ENCODE assay signal across 19 mouse cellular contexts in the genomic region with DNA sequence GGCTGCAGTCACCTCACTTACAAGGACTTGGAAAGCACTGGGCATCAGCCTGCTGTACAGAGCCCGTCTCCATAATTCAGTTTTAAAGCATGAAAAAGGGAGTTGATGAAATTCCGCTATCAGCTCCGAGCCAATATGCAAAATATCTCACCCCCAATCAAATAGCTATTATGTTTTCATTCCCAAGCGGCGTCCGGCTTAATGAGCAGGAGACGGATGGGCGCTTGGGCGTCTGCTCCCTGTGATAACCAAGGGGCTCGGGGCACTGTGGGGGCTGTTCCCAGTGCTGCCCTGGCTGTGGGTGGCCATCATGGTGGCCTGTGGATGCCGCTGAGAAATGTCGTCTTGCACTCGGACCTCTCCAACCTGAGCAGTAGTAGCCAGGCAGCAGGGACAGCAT. TPM values are rescaled to one million over a fixed set of nuclear protein-coding genes. Genes with fewer than 3 reads are reported as not detected.
A peak's percentile ranks its signal among the peaks of the same experiment; 100 is the strongest.
DNase-seq lines count a peak whose midpoint lies in the region; ATAC-seq and TF ChIP-seq lines count a peak whose summit lies in the region.
"Had no signal": no experiment of that assay in that cellular context is flagged by ENCODE, and none has a peak within 500 bp of the region (broad histone marks: within the 10 kb centered on the region; RNA-seq: fewer than 3 reads in every experiment).

No protein-coding gene starts in this region.

- intact Hi-C loops in left cerebral cortex, adult 2 months (cut with DNase I), result no loop called here

- no peak for DNase-seq in G1E (ENCODE audit: low spot score)
- DNase-seq in adrenal gland, postnatal 36 days, result no peak
- DNase-seq in left cerebral cortex, adult 2 months (ENCODE audit: extremely low spot score in 1 of 2, low spot score in 2 of 2), result no peak
- DNase-seq: adrenal gland, postnatal 25 days; cerebellum, postnatal 10 days; gastrocnemius, postnatal 14 days; kidney, adult 9 months; kidney, postnatal 4 days; layer of hippocampus, postnatal 36 days; thymus, postnatal 36 days had no signal

- H3K27me3 ChIP-seq in forebrain, embryonic 13.5 days, result no peaks in the 10 kb centered on the region
- H3K27me3 ChIP-seq in forebrain, embryonic 15.5 days, result no peaks in the 10 kb centered on the region
- no peaks in the 10 kb centered on the region; the same call in 1 of the 2 replicates for H3K27me3 ChIP-seq in hindbrain, embryonic 12.5 days
- H3K27me3 ChIP-seq in hindbrain, embryonic 16.5 days (replicated peaks; ENCODE audit: control insufficient read depth, insufficient read depth, low read length), result no peaks in the 10 kb centered on the region
- H3K27me3 ChIP-seq in G1E (ENCODE audit: insufficient read depth, low read length), result peaks cover 5% of the 10 kb centered on the region; the same call in 1 of the 2 replicates
- H3K27me3 ChIP-seq in liver, embryonic 15.5 days, result no peaks in the 10 kb centered on the region
- H3K27me3 ChIP-seq: lung, embryonic 15.5 days had no signal

- no peak overlapping the region for H3K4me3 ChIP-seq in forebrain, embryonic 13.5 days
- no peak overlapping the region for H3K4me3 ChIP-seq in forebrain, embryonic 15.5 days
- H3K4me3 ChIP-seq in hindbrain, embryonic 12.5 days, result no peak overlapping the region
- no peak overlapping the region for H3K4me3 ChIP-seq in hindbrain, embryonic 16.5 days (ENCODE audit: low read length)
- H3K4me3 ChIP-seq in G1E (ENCODE audit: low read depth, low read length), result peak overlapping the region; percentile 49; the same call in 1 of the 2 replicates
- H3K4me3 ChIP-seq in liver, embryonic 15.5 days (replicated peaks), result no peak overlapping the region
- no peak overlapping the region for H3K4me3 ChIP-seq in left cerebral cortex, adult 2 months
- H3K4me3 ChIP-seq: limb, embryonic 10.5 days; lung, embryonic 15.5 days had no signal

- no peak for ATAC-seq in forebrain, embryonic 13.5 days
- ATAC-seq in forebrain, embryonic 15.5 days (replicated peaks), result no peak
- no peak for ATAC-seq in hindbrain, embryonic 12.5 days (ENCODE audit: low FRiP score)
- no peak for ATAC-seq in hindbrain, embryonic 16.5 days
- no peak for ATAC-seq in G1E (ENCODE audit: extremely low read depth, insufficient number of reproducible peaks, low FRiP score, poor library complexity, severe bottlenecking)
- no peak for ATAC-seq in liver, embryonic 15.5 days (ENCODE audit: insufficient read depth)
- ATAC-seq: activated CD4-positive, CD25-positive, alpha-beta regulatory T cell, adult 4 months had no signal

- H3K36me3 ChIP-seq in forebrain, embryonic 13.5 days (ENCODE audit: poor library complexity, severe bottlenecking), result no peaks in the 10 kb centered on the region
- H3K36me3 ChIP-seq in forebrain, embryonic 15.5 days, result no peaks in the 10 kb centered on the region
- H3K36me3 ChIP-seq in hindbrain, embryonic 12.5 days, result no peaks in the 10 kb centered on the region
- no peaks in the 10 kb centered on the region for H3K36me3 ChIP-seq in hindbrain, embryonic 16.5 days (ENCODE audit: control insufficient read depth, insufficient read depth, low read length)
- H3K36me3 ChIP-seq in G1E (replicated peaks), result peaks cover 98% of the 10 kb centered on the region
- H3K36me3 ChIP-seq in liver, embryonic 15.5 days (replicated peaks), result peaks cover 88% of the 10 kb centered on the region
- H3K36me3 ChIP-seq: limb, embryonic 10.5 days; lung, embryonic 15.5 days had no signal

- no peaks in the 10 kb centered on the region for H3K9me3 ChIP-seq in forebrain, embryonic 13.5 days (replicated peaks)
- H3K9me3 ChIP-seq in forebrain, embryonic 15.5 days, result no peaks in the 10 kb centered on the region
- no peaks in the 10 kb centered on the region for H3K9me3 ChIP-seq in hindbrain, embryonic 12.5 days (replicated peaks)
- no peaks in the 10 kb centered on the region for H3K9me3 ChIP-seq in hindbrain, embryonic 16.5 days (ENCODE audit: control insufficient read depth, low read length)
- no peaks in the 10 kb centered on the region for H3K9me3 ChIP-seq in G1E (replicated peaks)
- no peaks in the 10 kb centered on the region for H3K9me3 ChIP-seq in liver, embryonic 15.5 days (replicated peaks)
- H3K9me3 ChIP-seq: limb, embryonic 10.5 days; lung, embryonic 15.5 days had no signal

- WGBS in forebrain, embryonic 13.5 days, result 71% methylated on average over 13 of the region's 13 CpGs
- WGBS in forebrain, embryonic 15.5 days, result 63% methylated on average over 13 of the region's 13 CpGs
- 66% methylated on average over 13 of the region's 13 CpGs for WGBS in hindbrain, embryonic 12.5 days
- 58% methylated on average over 13 of the region's 13 CpGs for WGBS in hindbrain, embryonic 16.5 days
- WGBS in liver, embryonic 15.5 days (ENCODE audit: insufficient replicate concordance), result 77% methylated on average over 13 of the region's 13 CpGs

- TF ChIP-seq CTCF in G1E (IDR thresholded peaks at IDR 0.05; ENCODE audit: low read depth, low read length), result no peak
- TF ChIP-seq CTCF in left cerebral cortex, adult 2 months (IDR thresholded peaks at IDR 0.05), result no peak

- H3K9ac ChIP-seq in forebrain, embryonic 13.5 days, result no peak overlapping the region
- no peak overlapping the region for H3K9ac ChIP-seq in forebrain, embryonic 15.5 days (replicated peaks)
- H3K9ac ChIP-seq in hindbrain, embryonic 12.5 days, result no peak overlapping the region
- H3K9ac ChIP-seq in hindbrain, embryonic 16.5 days (ENCODE audit: low read depth, low read length), result no peak overlapping the region
- H3K9ac ChIP-seq in liver, embryonic 15.5 days, result peak overlapping the region; percentile 55; the same call in 1 of the 2 replicates
- H3K9ac ChIP-seq: lung, embryonic 15.5 days had no signal

- peaks cover 16% of the 10 kb centered on the region for H3K4me1 ChIP-seq in forebrain, embryonic 13.5 days
- peaks cover 13% of the 10 kb centered on the region for H3K4me1 ChIP-seq in forebrain, embryonic 15.5 days
- peaks cover 64% of the 10 kb centered on the region for H3K4me1 ChIP-seq in hindbrain, embryonic 12.5 days
- peaks cover 18% of the 10 kb centered on the region for H3K4me1 ChIP-seq in hindbrain, embryonic 16.5 days (ENCODE audit: control insufficient read depth, insufficient read depth, low read depth, low read length)
- H3K4me1 ChIP-seq in G1E (ENCODE audit: insufficient read depth, low read depth, low read length), result peaks cover 99% of the 10 kb centered on the region
- H3K4me1 ChIP-seq in liver, embryonic 15.5 days (replicated peaks), result peaks cover 100% of the 10 kb centered on the region

- 0 out of 2 replicates have a peak overlapping the region, but pooled peaks have one; percentile 10 for H3K27ac ChIP-seq in forebrain, embryonic 13.5 days
- H3K27ac ChIP-seq in forebrain, embryonic 15.5 days (replicated peaks), result no peak overlapping the region
- peak overlapping the region; percentile 46 for H3K27ac ChIP-seq in hindbrain, embryonic 12.5 days
- H3K27ac ChIP-seq in hindbrain, embryonic 16.5 days (ENCODE audit: low read depth, low read length), result no peak overlapping the region
- H3K27ac ChIP-seq in liver, embryonic 15.5 days (replicated peaks), result peak overlapping the region; percentile 95
- H3K27ac ChIP-seq in left cerebral cortex, adult 2 months, result no peak overlapping the region
- H3K27ac ChIP-seq: limb, embryonic 10.5 days had no signal

- no peak overlapping the region for H3K4me2 ChIP-seq in forebrain, embryonic 13.5 days
- no peak overlapping the region for H3K4me2 ChIP-seq in forebrain, embryonic 15.5 days (replicated peaks)
- H3K4me2 ChIP-seq in hindbrain, embryonic 12.5 days (replicated peaks), result no peak overlapping the region
- H3K4me2 ChIP-seq in hindbrain, embryonic 16.5 days (ENCODE audit: low read length), result no peak overlapping the region
- H3K4me2 ChIP-seq in liver, embryonic 15.5 days, result peak overlapping the region; percentile 96
- H3K4me2 ChIP-seq: lung, embryonic 15.5 days had no signal

RNA-seq across cellular contexts. Expression of a gene that starts 19.1 kb away (rescaled TPM):
- polyA plus RNA-seq in forebrain, embryonic 13.5 days (2015; fragmentation: Nextera tagmentation; extraction: Ambion mirVana), result 0.48 and 0.49 TPM in 2 replicates
- 0.89 and 0.92 TPM in 2 replicates for polyA plus RNA-seq in forebrain, embryonic 15.5 days (2015; fragmentation: Nextera tagmentation; extraction: Ambion mirVana)
- polyA plus RNA-seq in hindbrain, embryonic 12.5 days (2016; fragmentation: Nextera tagmentation; extraction: Ambion mirVana), result 2.5 and 3.3 TPM in 2 replicates
- 0.75 and 1.2 TPM in 2 replicates for polyA plus RNA-seq in hindbrain, embryonic 16.5 days (2015; fragmentation: Nextera tagmentation; extraction: Ambion mirVana)
- 254 and 292 TPM in 2 replicates for total RNA-seq in G1E (2014; fragmentation: Nextera tagmentation)
- total RNA-seq in G1E (2017), result 53.1 and 54.4 TPM in 2 replicates
- 1,150 and 1,251 TPM in 2 replicates for polyA plus RNA-seq in G1E (2012)
- 12.0 and 14.9 TPM in 2 replicates for polyA plus RNA-seq in liver, embryonic 15.5 days (2015; fragmentation: Nextera tagmentation; extraction: Ambion mirVana)
- total RNA-seq in adrenal gland, postnatal 36 days (2021), result 10 to 100 TPM; 14.0 to 15.5 TPM
- 10 to 100 TPM; 39.5 to 42.1 TPM for total RNA-seq in left cerebral cortex, adult 2 months (2021)

RNA-seq across cellular contexts. Expression of a gene that starts 59.5 kb away (rescaled TPM):
- polyA plus RNA-seq in forebrain, embryonic 13.5 days (2015; fragmentation: Nextera tagmentation; extraction: Ambion mirVana), result not detected in 2 replicates
- polyA plus RNA-seq in forebrain, embryonic 15.5 days (2015; fragmentation: Nextera tagmentation; extraction: Ambion mirVana), result not detected in 2 replicates
- polyA plus RNA-seq in hindbrain, embryonic 12.5 days (2016; fragmentation: Nextera tagmentation; extraction: Ambion mirVana), result not detected in 2 replicates
- polyA plus RNA-seq in hindbrain, embryonic 16.5 days (2015; fragmentation: Nextera tagmentation; extraction: Ambion mirVana), result 0.39 and 0.60 TPM in 2 replicates
- total RNA-seq in G1E (2014; fragmentation: Nextera tagmentation) (not detected in 2 replicates), G1E (2017) (not detected in 2 replicates)
- polyA plus RNA-seq in G1E (2012), result not detected in 2 replicates
- polyA plus RNA-seq in liver, embryonic 15.5 days (2015; fragmentation: Nextera tagmentation; extraction: Ambion mirVana), result not detected in 2 replicates
- not detected for total RNA-seq in adrenal gland, postnatal 36 days (2021)
- 10 to 100 TPM in 1 of 2 experiments, 1 to 10 TPM in 1; 7.1 to 11.4 TPM for total RNA-seq in left cerebral cortex, adult 2 months (2021)
- total RNA-seq: adrenal gland, postnatal 25 days; gastrocnemius, postnatal 14 days had no signal
- polyA plus RNA-seq: activated CD4-positive, CD25-positive, alpha-beta regulatory T cell, adult 4 months; limb, embryonic 10.5 days; lung, embryonic 15.5 days; spleen, adult 2 months had no signal

Comparison
In these comparisons a context has a peak if more than half of its experiments do, and no peak if none do; other contexts are left out.
1. H3K27ac ChIP-seq: peak in forebrain, embryonic 13.5 days (single experiment), hindbrain, embryonic 12.5 days (single experiment) and liver, embryonic 15.5 days (single experiment); none in forebrain, embryonic 15.5 days (single experiment), hindbrain, embryonic 16.5 days (single experiment) and left cerebral cortex, adult 2 months (single experiment).
2. RNA of a gene that starts 19.1 kb away (polyA plus RNA-seq): 1,150 to 1,251 TPM in G1E; 12.0 to 14.9 TPM in liver, embryonic 15.5 days, 2.5 to 3.3 TPM in hindbrain, embryonic 12.5 days, 0.89 to 0.92 TPM in forebrain, embryonic 15.5 days, 0.75 to 1.2 TPM in hindbrain, embryonic 16.5 days and 0.48 to 0.49 TPM in forebrain, embryonic 13.5 days; every median in the first group is over 10 times any median in the second.